Mouse (Mus musculus) heart, adult 8-10 months (tissue): ENCODE data around the gene Rtn4r. TPM values are rescaled to one million over a fixed set of nuclear protein-coding genes. Genes with fewer than 3 reads are reported as not detected.
A peak's percentile ranks its signal among the peaks of the same experiment; 100 is the strongest.

ENCODE experiments used
- DNase-seq: peaks from one replicate; pipeline ENCODE4 v3.0.0; 2022; ENCODE audit warnings: low spot score
- total RNA-seq, 4 experiments: library from RNA; stranded (reverse); gene quantifications; 2 replicates each; pipeline ENCODE4 v1.2.4; 2022

The Rtn4r gene
- total RNA-seq, 4 experiments from 2014 or later: 2.8 to 4.7 (median 3.8) TPM

- no peak for DNase-seq
Observed at GRCm38 (mm10) chr16:18156579-18157350, 29.3 kb downstream of the Rtn4r start.

- no peak for DNase-seq
Observed at GRCm38 (mm10) chr16:18159255-18159654, 31.8 kb downstream of the Rtn4r start.

- DNase-seq: peak; percentile 58
Observed at GRCm38 (mm10) chr16:18159778-18160177, 32.3 kb downstream of the Rtn4r start.

GRCm38 (mm10) chr16:18160514-18160913 is 33.1 kb downstream of the Rtn4r start:
- no peak for DNase-seq

- DNase-seq: no peak
Observed at GRCm38 (mm10) chr16:18161190-18161589, 33.7 kb downstream of the Rtn4r start.

- DNase-seq: no peak
Observed at GRCm38 (mm10) chr16:18164642-18165238, 37.3 kb downstream of the Rtn4r start.

GRCm38 (mm10) chr16:18166613-18167190 is 39.3 kb downstream of the Rtn4r start:
- no peak for DNase-seq

GRCm38 (mm10) chr16:18169156-18169555 is 41.7 kb downstream of the Rtn4r start:
- DNase-seq: no peak

- no peak for DNase-seq
Observed at GRCm38 (mm10) chr16:18169776-18170175, 42.3 kb downstream of the Rtn4r start.

- peak; percentile 65 for DNase-seq
Observed at GRCm38 (mm10) chr16:18172266-18172855, 44.9 kb downstream of the Rtn4r start.

- DNase-seq: no peak
Observed at GRCm38 (mm10) chr16:18173231-18173630, 45.8 kb downstream of the Rtn4r start.

GRCm38 (mm10) chr16:18173788-18174187 is 46.3 kb downstream of the Rtn4r start:
- no peak for DNase-seq

GRCm38 (mm10) chr16:18175817-18176541 is 48.5 kb downstream of the Rtn4r start:
- DNase-seq: no peak

GRCm38 (mm10) chr16:18176758-18177157 is 49.3 kb downstream of the Rtn4r start:
- no peak for DNase-seq

- no peak for DNase-seq
Observed at GRCm38 (mm10) chr16:18179591-18179990, 52.1 kb downstream of the Rtn4r start.

GRCm38 (mm10) chr16:18181398-18181797 is 54.0 kb downstream of the Rtn4r start:
- no peak for DNase-seq

- DNase-seq: no peak
Observed at GRCm38 (mm10) chr16:18182766-18183165, 55.3 kb downstream of the Rtn4r start.

- no peak for DNase-seq
Observed at GRCm38 (mm10) chr16:18185715-18186449, 58.4 kb downstream of the Rtn4r start.

- DNase-seq: no peak
Observed at GRCm38 (mm10) chr16:18186798-18187197, 59.4 kb downstream of the Rtn4r start.

GRCm38 (mm10) chr16:18187221-18187620 is 59.8 kb downstream of the Rtn4r start:
- DNase-seq: no peak

GRCm38 (mm10) chr16:18191006-18191405 is 63.6 kb downstream of the Rtn4r start:
- no peak for DNase-seq
